Mouse (Mus musculus): ENCODE results near the gene Nprl2. TPM values are rescaled to one million over a fixed set of nuclear protein-coding genes. Genes with fewer than 3 reads are reported as not detected.

The Nprl2 gene
- polyA plus RNA-seq, 1 experiment from 2014 or later: 48.6 TPM

- peaks cover 15% of the 10 kb centered on the region for H3K4me1 ChIP-seq (ENCODE audit: control insufficient read depth, insufficient read depth, low read length)
- H3K9me3 ChIP-seq (ENCODE audit: control insufficient read depth, low read length): no peaks in the 10 kb centered on the region
- no peak overlapping the region for H3K9ac ChIP-seq (ENCODE audit: low read depth, low read length)
- H3K4me3 ChIP-seq (ENCODE audit: low read length): no peak overlapping the region
- no peak overlapping the region for H3K4me2 ChIP-seq (replicated peaks; ENCODE audit: low read depth, low read length)
- H3K27me3 ChIP-seq (ENCODE audit: control insufficient read depth, insufficient read depth, low read length): peaks cover 9% of the 10 kb centered on the region; the same call in 1 of the 2 replicates
- no peaks in the 10 kb centered on the region for H3K36me3 ChIP-seq (ENCODE audit: control insufficient read depth, insufficient read depth, low read length)
- ATAC-seq (ENCODE audit: low FRiP score, low TSS enrichment): no peak
- 78% methylated on average over 14 of the region's 14 CpGs for WGBS
- H3K27ac ChIP-seq (ENCODE audit: low read depth, low read length): no peak overlapping the region
Observed at GRCm38 (mm10) chr9:107510384-107511100, 31.5 kb upstream of the Nprl2 start.

GRCm38 (mm10) chr9:107511436-107511835 lies 30.6 kb upstream of the Nprl2 start:
- Histone ChIP-seq H3K27ac (ENCODE audit: low read depth, low read length) (peak overlapping the region; percentile 56; the same call in 1 of the 2 replicates), H3K9me3 (ENCODE audit: control insufficient read depth, low read length) (no peaks in the 10 kb centered on the region)
- ATAC-seq (ENCODE audit: low FRiP score, low TSS enrichment): peak; percentile 36; the same call in 1 of the 2 replicates

GRCm38 (mm10) chr9:107512326-107512725 lies 29.7 kb upstream of the Nprl2 start:
- Histone ChIP-seq H3K4me1 (ENCODE audit: control insufficient read depth, insufficient read depth, low read length) (peaks cover 15% of the 10 kb centered on the region), H3K4me2 (replicated peaks; ENCODE audit: low read depth, low read length) (no peak overlapping the region)
- 38% methylated on average over 16 of the region's 16 CpGs for WGBS

More at GRCm38 (mm10) chr9:107511436-107511835, 30.6 kb upstream of the Nprl2 start:
- 37% methylated on average over 8 of the region's 8 CpGs for WGBS
- no peak overlapping the region for H3K4me3 ChIP-seq (ENCODE audit: low read length)
- no peak overlapping the region for H3K4me2 ChIP-seq (replicated peaks; ENCODE audit: low read depth, low read length)
- H3K4me1 ChIP-seq (ENCODE audit: control insufficient read depth, insufficient read depth, low read length): peaks cover 15% of the 10 kb centered on the region
- H3K9ac ChIP-seq (ENCODE audit: low read depth, low read length): no peak overlapping the region
- no peaks in the 10 kb centered on the region for H3K36me3 ChIP-seq (ENCODE audit: control insufficient read depth, insufficient read depth, low read length)
- H3K27me3 ChIP-seq (ENCODE audit: control insufficient read depth, insufficient read depth, low read length): peaks cover 9% of the 10 kb centered on the region; the same call in 1 of the 2 replicates

GRCm38 (mm10) chr9:107514303-107514955 lies 27.6 kb upstream of the Nprl2 start:
- 23% methylated on average over 14 of the region's 14 CpGs for WGBS

More at GRCm38 (mm10) chr9:107512326-107512725, 29.7 kb upstream of the Nprl2 start:
- Histone ChIP-seq H3K9ac (ENCODE audit: low read depth, low read length) (no peak overlapping the region), H3K27me3 (ENCODE audit: control insufficient read depth, insufficient read depth, low read length) (peaks cover 9% of the 10 kb centered on the region; the same call in 1 of the 2 replicates), H3K27ac (ENCODE audit: low read depth, low read length) (no peak overlapping the region), H3K9me3 (ENCODE audit: control insufficient read depth, low read length) (no peaks in the 10 kb centered on the region), H3K4me3 (ENCODE audit: low read length) (no peak overlapping the region), H3K36me3 (ENCODE audit: control insufficient read depth, insufficient read depth, low read length) (no peaks in the 10 kb centered on the region)
- no peak for ATAC-seq (ENCODE audit: low FRiP score, low TSS enrichment)

GRCm38 (mm10) chr9:107520331-107520730 lies 21.7 kb upstream of the Nprl2 start:
- Histone ChIP-seq H3K4me1 (ENCODE audit: control insufficient read depth, insufficient read depth, low read length) (peaks cover 10% of the 10 kb centered on the region; the same call in 1 of the 2 replicates), H3K27ac (ENCODE audit: low read depth, low read length) (no peak overlapping the region), H3K9me3 (ENCODE audit: control insufficient read depth, low read length) (no peaks in the 10 kb centered on the region), H3K27me3 (ENCODE audit: control insufficient read depth, insufficient read depth, low read length) (no peaks in the 10 kb centered on the region), H3K36me3 (ENCODE audit: control insufficient read depth, insufficient read depth, low read length) (no peaks in the 10 kb centered on the region), H3K4me2 (replicated peaks; ENCODE audit: low read depth, low read length) (no peak overlapping the region), H3K9ac (ENCODE audit: low read depth, low read length) (no peak overlapping the region), H3K4me3 (ENCODE audit: low read length) (no peak overlapping the region)
- no peak for ATAC-seq (ENCODE audit: low FRiP score, low TSS enrichment)
- WGBS: 68% methylated on average over 6 of the region's 6 CpGs

More at GRCm38 (mm10) chr9:107514303-107514955, 27.6 kb upstream of the Nprl2 start:
- no peaks in the 10 kb centered on the region for H3K9me3 ChIP-seq (ENCODE audit: control insufficient read depth, low read length)
- no peak overlapping the region for H3K9ac ChIP-seq (ENCODE audit: low read depth, low read length)
- H3K36me3 ChIP-seq (ENCODE audit: control insufficient read depth, insufficient read depth, low read length): no peaks in the 10 kb centered on the region
- no peak overlapping the region for H3K27ac ChIP-seq (ENCODE audit: low read depth, low read length)
- H3K27me3 ChIP-seq (ENCODE audit: control insufficient read depth, insufficient read depth, low read length): peaks cover 6% of the 10 kb centered on the region; the same call in 1 of the 2 replicates
- no peak overlapping the region for H3K4me3 ChIP-seq (ENCODE audit: low read length)
- peaks cover 15% of the 10 kb centered on the region; the same call in 1 of the 2 replicates for H3K4me1 ChIP-seq (ENCODE audit: control insufficient read depth, insufficient read depth, low read length)
- no peak overlapping the region for H3K4me2 ChIP-seq (replicated peaks; ENCODE audit: low read depth, low read length)
- ATAC-seq (ENCODE audit: low FRiP score, low TSS enrichment): no peak

- Histone ChIP-seq H3K4me3 (ENCODE audit: low read length) (no peak overlapping the region), H3K27me3 (ENCODE audit: control insufficient read depth, insufficient read depth, low read length) (peaks cover under 1% of the 10 kb centered on the region; the same call in 1 of the 2 replicates), H3K36me3 (ENCODE audit: control insufficient read depth, insufficient read depth, low read length) (no peaks in the 10 kb centered on the region), H3K27ac (ENCODE audit: low read depth, low read length) (no peak overlapping the region), H3K9me3 (ENCODE audit: control insufficient read depth, low read length) (no peaks in the 10 kb centered on the region), H3K4me2 (replicated peaks; ENCODE audit: low read depth, low read length) (no peak overlapping the region), H3K4me1 (ENCODE audit: control insufficient read depth, insufficient read depth, low read length) (peaks cover 10% of the 10 kb centered on the region; the same call in 1 of the 2 replicates), H3K9ac (ENCODE audit: low read depth, low read length) (peak overlapping the region; percentile 7; the same call in 1 of the 2 replicates)
- WGBS: 62% methylated on average over 5 of the region's 5 CpGs
- no peak for ATAC-seq (ENCODE audit: low FRiP score, low TSS enrichment)
Observed at GRCm38 (mm10) chr9:107521190-107521589, 20.8 kb upstream of the Nprl2 start.

- ATAC-seq (ENCODE audit: low FRiP score, low TSS enrichment): no peak
- Histone ChIP-seq H3K27ac (ENCODE audit: low read depth, low read length) (no peak overlapping the region), H3K4me2 (replicated peaks; ENCODE audit: low read depth, low read length) (peak overlapping the region; percentile 34), H3K4me1 (ENCODE audit: control insufficient read depth, insufficient read depth, low read length) (peaks cover 15% of the 10 kb centered on the region; the same call in 1 of the 2 replicates), H3K27me3 (ENCODE audit: control insufficient read depth, insufficient read depth, low read length) (peaks cover 7% of the 10 kb centered on the region; the same call in 1 of the 2 replicates), H3K9ac (ENCODE audit: low read depth, low read length) (no peak overlapping the region), H3K4me3 (ENCODE audit: low read length) (no peak overlapping the region), H3K9me3 (ENCODE audit: control insufficient read depth, low read length) (no peaks in the 10 kb centered on the region), H3K36me3 (ENCODE audit: control insufficient read depth, insufficient read depth, low read length) (no peaks in the 10 kb centered on the region)
- WGBS: 25% methylated on average over 25 of the region's 25 CpGs
Observed at GRCm38 (mm10) chr9:107521711-107522399, 20.2 kb upstream of the Nprl2 start.

- no peak overlapping the region for H3K27ac ChIP-seq (ENCODE audit: low read depth, low read length)
- H3K4me2 ChIP-seq (replicated peaks; ENCODE audit: low read depth, low read length): peak overlapping the region; percentile 34
- H3K4me1 ChIP-seq (ENCODE audit: control insufficient read depth, insufficient read depth, low read length): peaks cover 15% of the 10 kb centered on the region; the same call in 1 of the 2 replicates
- no peaks in the 10 kb centered on the region for H3K9me3 ChIP-seq (ENCODE audit: control insufficient read depth, low read length)
- no peaks in the 10 kb centered on the region for H3K36me3 ChIP-seq (ENCODE audit: control insufficient read depth, insufficient read depth, low read length)
- WGBS: 29% methylated on average over 2 of the region's 2 CpGs
- H3K27me3 ChIP-seq (ENCODE audit: control insufficient read depth, insufficient read depth, low read length): peaks cover 9% of the 10 kb centered on the region
- ATAC-seq (ENCODE audit: low FRiP score, low TSS enrichment): no peak
- no peak overlapping the region for H3K9ac ChIP-seq (ENCODE audit: low read depth, low read length)
- no peak overlapping the region for H3K4me3 ChIP-seq (ENCODE audit: low read length)
Observed at GRCm38 (mm10) chr9:107522400-107522711, 19.7 kb upstream of the Nprl2 start.
